Mouse (Mus musculus) left cerebral cortex, adult 9 months (tissue): ENCODE measurements at regions not wholly inside any gene's neighbourhood (a gene's known extent, or its start where the extent isn't known, plus 50 kb on each side); places are given as distances from the start of the nearest gene placed in this dataset.

ENCODE experiments used
- DNase-seq, 2 experiments: peaks; one replicate each; pipeline ENCODE4 v3.0.0; 2022; ENCODE audit warnings: low spot score in 2 of 2

- DNase-seq: no peak
These were observed 56.4 kb upstream of the Ddhd1 start for GRCm38 (mm10) chr14:45714311-45714710.

GRCm38 (mm10) chr14:45714786-45715185 lies 56.8 kb upstream of the Ddhd1 start:
- DNase-seq: no peak

GRCm38 (mm10) chr14:45716100-45716499 lies 58.2 kb upstream of the Ddhd1 start:
- no peak for DNase-seq

GRCm38 (mm10) chr14:45722887-45723286 lies 64.9 kb upstream of the Ddhd1 start:
- DNase-seq: no peak

GRCm38 (mm10) chr14:45724341-45724740 lies 66.4 kb upstream of the Ddhd1 start:
- DNase-seq: no peak

GRCm38 (mm10) chr14:45734530-45735410 lies 76.8 kb upstream of the Ddhd1 start:
- DNase-seq: no peak

GRCm38 (mm10) chr14:45737966-45738365 lies 80.0 kb upstream of the Ddhd1 start:
- DNase-seq: no peak

GRCm38 (mm10) chr14:45739638-45740037 lies 81.7 kb upstream of the Ddhd1 start:
- no peak for DNase-seq

- no peak for DNase-seq
These were observed 82.7 kb upstream of the Ddhd1 start for GRCm38 (mm10) chr14:45740662-45741061.

GRCm38 (mm10) chr14:45746176-45746575 lies 88.2 kb upstream of the Ddhd1 start:
- DNase-seq: no peak

GRCm38 (mm10) chr14:45757376-45757775 lies 99.4 kb upstream of the Ddhd1 start:
- DNase-seq: no peak

- DNase-seq: no peak
These were observed 103.1 kb upstream of the Ddhd1 start for GRCm38 (mm10) chr14:45760890-45761680.

- no peak for DNase-seq
These were observed 106.3 kb upstream of the Ddhd1 start for GRCm38 (mm10) chr14:45764231-45764630.

- DNase-seq: no peak
These were observed 108.6 kb upstream of the Ddhd1 start for GRCm38 (mm10) chr14:45766582-45766981.

GRCm38 (mm10) chr14:45772665-45773277 lies 114.8 kb upstream of the Ddhd1 start:
- peak in 1 of 2 experiments; percentile 51 for DNase-seq

GRCm38 (mm10) chr14:45773326-45773725 lies 115.4 kb upstream of the Ddhd1 start:
- DNase-seq: peak in 1 of 2 experiments; percentile 15

GRCm38 (mm10) chr14:45781850-45782249 lies 123.9 kb upstream of the Ddhd1 start:
- DNase-seq: no peak

GRCm38 (mm10) chr14:45794980-45795379 lies 137.0 kb upstream of the Ddhd1 start:
- DNase-seq: no peak

- no peak for DNase-seq
These were observed 138.8 kb upstream of the Ddhd1 start for GRCm38 (mm10) chr14:45796665-45797319.

GRCm38 (mm10) chr14:45797320-45797696 lies 139.4 kb upstream of the Ddhd1 start:
- no peak for DNase-seq

GRCm38 (mm10) chr14:45799286-45799685 lies 141.3 kb upstream of the Ddhd1 start:
- no peak for DNase-seq

GRCm38 (mm10) chr14:45805950-45806349 lies 148.0 kb upstream of the Ddhd1 start:
- DNase-seq: no peak
